In the genomic region with DNA sequence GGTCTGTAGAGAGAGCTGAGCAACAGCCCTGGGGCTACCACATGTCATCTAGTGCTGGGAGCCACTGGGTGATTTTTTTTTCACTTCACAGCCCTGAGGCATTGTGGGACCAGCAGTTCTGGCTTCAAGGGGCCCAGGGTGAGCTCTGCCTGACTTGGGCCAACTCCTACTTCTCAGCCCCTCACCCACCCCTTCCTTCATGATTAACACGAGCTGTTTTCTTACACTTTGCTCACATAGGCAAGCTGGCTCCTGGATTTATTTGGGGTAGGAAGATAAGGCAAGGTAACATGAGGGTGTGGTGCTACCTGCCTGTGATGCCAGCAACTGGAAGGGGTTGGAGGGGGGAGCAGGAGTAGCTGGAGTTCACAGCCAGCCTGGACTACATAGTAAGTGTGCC, we compare ENCODE assay signal across 30 mouse cellular contexts. TPM values are rescaled to one million over a fixed set of nuclear protein-coding genes. Genes with fewer than 3 reads are reported as not detected.
DNase-seq lines count a peak whose midpoint lies in the region; ATAC-seq and TF ChIP-seq lines count a peak whose summit lies in the region.
"Had no signal": no experiment of that assay in that cellular context is flagged by ENCODE, and none has a peak within 500 bp of the region (broad histone marks: within the 10 kb centered on the region; RNA-seq: fewer than 3 reads in every experiment).

No protein-coding gene starts in this region.

- no peak overlapping the region for H3K27ac ChIP-seq in intestine, postnatal 0 days (ENCODE audit: low read depth, low read length)
- no peak overlapping the region for H3K27ac ChIP-seq in stomach, embryonic 15.5 days
- H3K27ac ChIP-seq in stomach, postnatal 0 days (replicated peaks) = no peak overlapping the region
- no peak overlapping the region for H3K27ac ChIP-seq in gastrocnemius, adult 2 months
- H3K27ac ChIP-seq: embryonic facial prominence, embryonic 13.5 days; embryonic facial prominence, embryonic 15.5 days; forebrain, embryonic 10.5 days; forebrain, embryonic 12.5 days had no signal

- H3K27me3 ChIP-seq in intestine, postnatal 0 days (replicated peaks; ENCODE audit: control insufficient read depth, insufficient read depth, low read length) = no peaks in the 10 kb centered on the region
- H3K27me3 ChIP-seq in stomach, embryonic 15.5 days (replicated peaks) = no peaks in the 10 kb centered on the region
- no peaks in the 10 kb centered on the region for H3K27me3 ChIP-seq in stomach, postnatal 0 days (ENCODE audit: control insufficient read depth, insufficient read depth, low read length)
- H3K27me3 ChIP-seq: embryonic facial prominence, embryonic 13.5 days; embryonic facial prominence, embryonic 15.5 days; forebrain, embryonic 12.5 days; Patski had no signal

- no peak overlapping the region for H3K9ac ChIP-seq in intestine, postnatal 0 days (ENCODE audit: low read depth, low read length)
- no peak overlapping the region for H3K9ac ChIP-seq in stomach, embryonic 15.5 days
- H3K9ac ChIP-seq in stomach, postnatal 0 days (ENCODE audit: low read length) = no peak overlapping the region
- H3K9ac ChIP-seq: embryonic facial prominence, embryonic 13.5 days; embryonic facial prominence, embryonic 15.5 days; forebrain, embryonic 12.5 days had no signal

- no peaks in the 10 kb centered on the region for H3K36me3 ChIP-seq in intestine, postnatal 0 days (ENCODE audit: control insufficient read depth, insufficient read depth)
- H3K36me3 ChIP-seq in stomach, embryonic 15.5 days = no peaks in the 10 kb centered on the region
- no peaks in the 10 kb centered on the region for H3K36me3 ChIP-seq in stomach, postnatal 0 days (ENCODE audit: control insufficient read depth, insufficient read depth, low read length)
- H3K36me3 ChIP-seq: embryonic facial prominence, embryonic 13.5 days; embryonic facial prominence, embryonic 15.5 days; forebrain, embryonic 12.5 days had no signal

- no peak overlapping the region for H3K4me2 ChIP-seq in intestine, postnatal 0 days (replicated peaks; ENCODE audit: low read depth)
- H3K4me2 ChIP-seq in stomach, embryonic 15.5 days = no peak overlapping the region
- no peak overlapping the region for H3K4me2 ChIP-seq in stomach, postnatal 0 days (replicated peaks; ENCODE audit: low read depth)
- H3K4me2 ChIP-seq: embryonic facial prominence, embryonic 13.5 days; embryonic facial prominence, embryonic 15.5 days; forebrain, embryonic 12.5 days had no signal

- intact Hi-C loops in heart, postnatal 14 days (cut with DNase I) = no loop called here
- intact Hi-C loops in gastrocnemius, adult 2 months (cut with DNase I) = no loop called here

- DNase-seq in heart, adult 11 months = peak; percentile 68
- no peak for DNase-seq in heart, postnatal 14 days
- DNase-seq in stomach, postnatal 0 days (ENCODE audit: low spot score) = peak; percentile 39
- DNase-seq in layer of hippocampus, postnatal 10 days (ENCODE audit: low spot score in 2 of 2) = no peak
- no peak for DNase-seq in embryo, embryonic 10.5 days (ENCODE audit: low spot score)
- no peak for DNase-seq in gastrocnemius, adult 2 months
- DNase-seq: adrenal gland, postnatal 10 days; adrenal gland, postnatal 25 days; B cell, adult 2 months; cerebellum, adult 11 months; cerebellum, adult 18-20 months; cerebellum, adult 8-10 months; cerebellum, adult 9-11 months; cerebellum, postnatal 14 days; cerebellum, postnatal 36 days had no signal

- TF ChIP-seq EP300 in stomach, postnatal 0 days (optimal IDR thresholded peaks at IDR 0.05) = no peak

- 13% methylated on average over 1 of the region's 1 CpGs for WGBS in intestine, postnatal 0 days
- WGBS in stomach, embryonic 15.5 days = 28% methylated on average over 1 of the region's 1 CpGs
- 32% methylated on average over 1 of the region's 1 CpGs for WGBS in stomach, postnatal 0 days

- H3K4me3 ChIP-seq in intestine, postnatal 0 days (ENCODE audit: low read depth, low read length) = no peak overlapping the region
- no peak overlapping the region for H3K4me3 ChIP-seq in stomach, embryonic 15.5 days (replicated peaks)
- no peak overlapping the region for H3K4me3 ChIP-seq in stomach, postnatal 0 days (ENCODE audit: low read depth, low read length)
- H3K4me3 ChIP-seq in gastrocnemius, adult 2 months = no peak overlapping the region
- H3K4me3 ChIP-seq: embryonic facial prominence, embryonic 13.5 days; embryonic facial prominence, embryonic 15.5 days; erythroblast, embryonic 14.5 days; forebrain, embryonic 10.5 days; forebrain, embryonic 12.5 days had no signal

- 0 out of 2 replicates have a peak, but pooled peaks have one; percentile 8 for ATAC-seq in intestine, postnatal 0 days
- peak; percentile 53; the same call in 1 of the 2 replicates for ATAC-seq in stomach, embryonic 15.5 days (ENCODE audit: insufficient read depth, low FRiP score, low read depth)
- ATAC-seq in stomach, postnatal 0 days (ENCODE audit: low FRiP score, low TSS enrichment) = peak; percentile 74
- ATAC-seq: activated CD4-positive, CD25-positive, alpha-beta regulatory T cell, adult 4 months; CD4-positive, CD25-positive, alpha-beta regulatory T cell, adult 4 months; forebrain, embryonic 14.5 days; forebrain, embryonic 16.5 days; Patski had no signal

- H3K9me3 ChIP-seq in intestine, postnatal 0 days (ENCODE audit: control insufficient read depth) = no peaks in the 10 kb centered on the region
- H3K9me3 ChIP-seq in stomach, embryonic 15.5 days = no peaks in the 10 kb centered on the region
- H3K9me3 ChIP-seq in stomach, postnatal 0 days (ENCODE audit: control insufficient read depth, low read length) = no peaks in the 10 kb centered on the region
- H3K9me3 ChIP-seq: embryonic facial prominence, embryonic 13.5 days; embryonic facial prominence, embryonic 15.5 days; forebrain, embryonic 10.5 days; forebrain, embryonic 12.5 days; G1E had no signal

- no peaks in the 10 kb centered on the region for H3K4me1 ChIP-seq in intestine, postnatal 0 days (replicated peaks; ENCODE audit: control insufficient read depth, insufficient read depth, low read length)
- H3K4me1 ChIP-seq in stomach, embryonic 15.5 days = no peaks in the 10 kb centered on the region
- H3K4me1 ChIP-seq in stomach, postnatal 0 days (replicated peaks; ENCODE audit: control insufficient read depth, insufficient read depth) = no peaks in the 10 kb centered on the region
- H3K4me1 ChIP-seq: embryonic facial prominence, embryonic 13.5 days; embryonic facial prominence, embryonic 15.5 days; forebrain, embryonic 10.5 days; forebrain, embryonic 12.5 days had no signal

- TF ChIP-seq CTCF in intestine, postnatal 0 days (IDR thresholded peaks at IDR 0.05; ENCODE audit: low read depth) = no peak
- no peak for TF ChIP-seq CTCF in stomach, postnatal 0 days (IDR thresholded peaks at IDR 0.05; ENCODE audit: low read depth)
- no peak for TF ChIP-seq CTCF in gastrocnemius, adult 2 months (IDR thresholded peaks at IDR 0.05)

RNA-seq across cellular contexts. Expression of a gene that starts 27.5 kb away (rescaled TPM):
- total RNA-seq in heart, postnatal 14 days (2021) = 10 to 100 TPM; 18.8 to 22.6 TPM
- polyA plus RNA-seq in intestine, postnatal 0 days (2015; fragmentation: Nextera tagmentation; extraction: Ambion mirVana) = 9.0 and 9.3 TPM in 2 replicates
- polyA plus RNA-seq in stomach, embryonic 15.5 days (2015; fragmentation: Nextera tagmentation; extraction: Ambion mirVana) = 47.6 and 48.8 TPM in 2 replicates
- polyA plus RNA-seq in stomach, postnatal 0 days (2015; fragmentation: Nextera tagmentation; extraction: Ambion mirVana) = 32.4 and 41.6 TPM in 2 replicates
- 1 to 10 TPM; 3.6 to 5.0 TPM for total RNA-seq in layer of hippocampus, postnatal 10 days (2021)
- 1 to 10 TPM; 2.9 to 3.7 TPM for total RNA-seq in gastrocnemius, adult 2 months (2021)
- total RNA-seq: CH12.LX; common myeloid progenitor, adult 5-6 weeks had no signal

Comparison
In these comparisons a context has a peak if more than half of its experiments do, and no peak if none do; other contexts are left out.
1. DNase-seq: peak in heart, adult 11 months (single experiment) and stomach, postnatal 0 days (single experiment); none in heart, postnatal 14 days (0 of 2), layer of hippocampus, postnatal 10 days (0 of 2), embryo, embryonic 10.5 days (single experiment) and gastrocnemius, adult 2 months (single experiment).
2. ATAC-seq: peak in every context shown above with its lines; median percentile 74 in stomach, postnatal 0 days; 53 in stomach, embryonic 15.5 days; 8 in intestine, postnatal 0 days.